ENCODE assay signal across 20 mouse cellular contexts in genomic region chr2:34906426-34906825, GRCm38 (mm10). TPM values are rescaled to one million over a fixed set of nuclear protein-coding genes. Genes with fewer than 3 reads are reported as not detected.
DNase-seq lines count a peak whose midpoint lies in the region; ATAC-seq and TF ChIP-seq lines count a peak whose summit lies in the region.
"Had no signal": no experiment of that assay in that cellular context is flagged by ENCODE, and none has a peak within 500 bp of the region (broad histone marks: within the 10 kb centered on the region; RNA-seq: fewer than 3 reads in every experiment).

No protein-coding gene starts in this region.

- H3K27me3 ChIP-seq in megakaryocyte, embryonic 14.5 days (replicated peaks) = peaks cover 16% of the 10 kb centered on the region
- H3K27me3 ChIP-seq in forebrain, embryonic 14.5 days (replicated peaks; ENCODE audit: control insufficient read depth, insufficient read depth, low read length) = no peaks in the 10 kb centered on the region
- H3K27me3 ChIP-seq: stomach, embryonic 15.5 days had no signal

- 77% methylated on average over 6 of the region's 6 CpGs for WGBS in forebrain, embryonic 14.5 days

- H3K4me1 ChIP-seq in megakaryocyte, embryonic 14.5 days = peaks cover 43% of the 10 kb centered on the region
- H3K4me1 ChIP-seq in bone marrow macrophage, adult 2 months (ENCODE audit: control insufficient read depth, insufficient read depth, low read length) = peaks cover 17% of the 10 kb centered on the region
- no peaks in the 10 kb centered on the region; the same call in 1 of the 2 replicates for H3K4me1 ChIP-seq in forebrain, embryonic 14.5 days (ENCODE audit: control insufficient read depth, insufficient read depth, low read length)

- peak; percentile 59 for DNase-seq in adrenal gland, postnatal 10 days
- no peak for DNase-seq in adrenal gland, adult 18-20 months (ENCODE audit: low spot score in 2 of 2)
- DNase-seq in gastrocnemius, adult 2 months = no peak
- DNase-seq in gastrocnemius, adult 18-20 months (ENCODE audit: low spot score) = no peak
- DNase-seq in forebrain, embryonic 14.5 days (ENCODE audit: low spot score) = no peak
- DNase-seq: cerebellum, adult 11 months; forebrain, postnatal 0 days; left cerebral cortex, postnatal 4 days had no signal

- no peak for ATAC-seq in megakaryocyte, adult 5-6 weeks (ENCODE audit: poor library complexity, severe bottlenecking)
- no peak for ATAC-seq in forebrain, embryonic 14.5 days
- ATAC-seq: CD4-positive, CD25-positive, alpha-beta regulatory T cell, adult 4 months; forebrain, postnatal 0 days had no signal

- peak overlapping the region; percentile 41 for H3K27ac ChIP-seq in gastrocnemius, adult 2 months
- H3K27ac ChIP-seq in bone marrow macrophage, adult 2 months (ENCODE audit: insufficient read depth, low read depth, low read length) = 0 out of 2 replicates have a peak overlapping the region, but pooled peaks have one; percentile 3
- H3K27ac ChIP-seq in forebrain, embryonic 14.5 days (ENCODE audit: low read depth, low read length) = no peak overlapping the region
- H3K27ac ChIP-seq: forebrain, embryonic 10.5 days; hindbrain, embryonic 13.5 days; kidney, postnatal 0 days; limb, embryonic 15.5 days; stomach, embryonic 15.5 days had no signal

- TF ChIP-seq CTCF in gastrocnemius, adult 2 months (IDR thresholded peaks at IDR 0.05) = no peak
- TF ChIP-seq CTCF in bone marrow macrophage, adult 2 months (IDR thresholded peaks at IDR 0.05; ENCODE audit: low read depth, low read length) = no peak

- H3K9me3 ChIP-seq in megakaryocyte, embryonic 14.5 days = no peaks in the 10 kb centered on the region
- H3K9me3 ChIP-seq in forebrain, embryonic 14.5 days (replicated peaks; ENCODE audit: control insufficient read depth, low read length) = no peaks in the 10 kb centered on the region
- H3K9me3 ChIP-seq: forebrain, embryonic 10.5 days; hindbrain, embryonic 13.5 days; limb, embryonic 15.5 days; stomach, embryonic 15.5 days had no signal

- no peak overlapping the region for H3K4me2 ChIP-seq in forebrain, embryonic 14.5 days (ENCODE audit: low read length)
- H3K4me2 ChIP-seq: hindbrain, embryonic 13.5 days; limb, embryonic 15.5 days; lung, embryonic 14.5 days; stomach, embryonic 15.5 days had no signal

- H3K9ac ChIP-seq in forebrain, embryonic 14.5 days (ENCODE audit: low read length) = no peak overlapping the region
- H3K9ac ChIP-seq: forebrain, postnatal 0 days; hindbrain, embryonic 13.5 days; limb, embryonic 15.5 days; lung, embryonic 14.5 days; stomach, embryonic 15.5 days had no signal

- H3K36me3 ChIP-seq in megakaryocyte, embryonic 14.5 days (replicated peaks; ENCODE audit: low read length) = peaks cover 12% of the 10 kb centered on the region
- H3K36me3 ChIP-seq in forebrain, embryonic 14.5 days (ENCODE audit: control insufficient read depth, insufficient read depth, low read length) = 0 out of 2 replicates have a peak, but pooled peaks cover 3% of the 10 kb centered on the region
- H3K36me3 ChIP-seq: hindbrain, embryonic 13.5 days; stomach, embryonic 15.5 days had no signal

- intact Hi-C loops in gastrocnemius, adult 2 months (cut with DNase I) = no loop called here

- no peak for TF ChIP-seq POLR2A in bone marrow macrophage, adult 2 months (IDR thresholded peaks at IDR 0.05; ENCODE audit: borderline replicate concordance, low read depth, low read length)

- H3K4me3 ChIP-seq in gastrocnemius, adult 2 months = no peak overlapping the region
- H3K4me3 ChIP-seq in megakaryocyte, embryonic 14.5 days (replicated peaks) = peak overlapping the region; percentile 75
- H3K4me3 ChIP-seq in bone marrow macrophage, adult 2 months (ENCODE audit: insufficient read depth, low read length) = no peak overlapping the region
- H3K4me3 ChIP-seq in forebrain, embryonic 14.5 days (ENCODE audit: low read depth, low read length) = no peak overlapping the region
- H3K4me3 ChIP-seq: forebrain, embryonic 10.5 days; hindbrain, embryonic 13.5 days; limb, embryonic 15.5 days; stomach, embryonic 15.5 days had no signal

RNA-seq across cellular contexts. Expression of gene Phf19, which starts 7.4 kb away (rescaled TPM):
- 1 to 10 TPM; 5.8 to 7.6 TPM for total RNA-seq in adrenal gland, postnatal 10 days (2021)
- total RNA-seq in adrenal gland, adult 18-20 months (2021) = 1 to 10 TPM; 1.3 to 1.7 TPM
- total RNA-seq in gastrocnemius, adult 2 months (2021) = under 1 TPM; 0.54 to 0.61 TPM
- total RNA-seq in gastrocnemius, adult 18-20 months (2021) = under 1 TPM; 0.59 to 0.71 TPM
- 1.2 TPM in 1 of 2 replicates, not detected in the other for polyA plus RNA-seq in megakaryocyte, embryonic 14.5 days (2012; ENCODE audit: insufficient read depth, low replicate concordance)
- 7.2 and 9.8 TPM in 2 replicates for total RNA-seq in megakaryocyte, adult 5-6 weeks (2015)
- 6.4 and 14.0 TPM in 2 replicates for total RNA-seq in megakaryocyte, adult 5-6 weeks (2017)
- 9.9 and 13.4 TPM in 2 replicates for polyA plus RNA-seq in bone marrow macrophage, adult 2 months (2012; ENCODE audit: insufficient read depth, insufficient read length, missing spikeins)
- 4.7 and 6.2 TPM in 2 replicates for polyA plus RNA-seq in forebrain, embryonic 14.5 days (2014; fragmentation: Nextera tagmentation; extraction: Ambion mirVana)

RNA-seq across cellular contexts. Expression of gene Psmd5, which starts 31.7 kb away (rescaled TPM):
- total RNA-seq in adrenal gland, postnatal 10 days (2021) = 10 to 100 TPM; 29.7 to 38.5 TPM
- 10 to 100 TPM; 40.8 to 41.1 TPM for total RNA-seq in adrenal gland, adult 18-20 months (2021)
- 10 to 100 TPM; 12.6 to 14.7 TPM for total RNA-seq in gastrocnemius, adult 2 months (2021)
- 10 to 100 TPM; 11.9 to 17.4 TPM for total RNA-seq in gastrocnemius, adult 18-20 months (2021)
- polyA plus RNA-seq in megakaryocyte, embryonic 14.5 days (2012; ENCODE audit: insufficient read depth, low replicate concordance) = 2.9 and 3.4 TPM in 2 replicates
- total RNA-seq in megakaryocyte, adult 5-6 weeks (2015) = 40.2 and 51.6 TPM in 2 replicates
- 17.1 and 17.8 TPM in 2 replicates for total RNA-seq in megakaryocyte, adult 5-6 weeks (2017)
- 34.5 and 37.8 TPM in 2 replicates for polyA plus RNA-seq in bone marrow macrophage, adult 2 months (2012; ENCODE audit: insufficient read depth, insufficient read length, missing spikeins)
- 120 and 129 TPM in 2 replicates for polyA plus RNA-seq in forebrain, embryonic 14.5 days (2014; fragmentation: Nextera tagmentation; extraction: Ambion mirVana)

RNA-seq across cellular contexts. Expression of gene Cutal, which starts 32.2 kb away (rescaled TPM):
- total RNA-seq in adrenal gland, postnatal 10 days (2021) = 10 to 100 TPM in 1 of 2 experiments, 1 to 10 TPM in 1; 4.1 to 11.1 TPM
- total RNA-seq in adrenal gland, adult 18-20 months (2021) = under 1 TPM in 1 of 2 experiments, not detected in 1; 0.48 TPM
- under 1 TPM; 0.17 to 0.69 TPM for total RNA-seq in gastrocnemius, adult 2 months (2021)
- under 1 TPM; 0.33 to 0.37 TPM for total RNA-seq in gastrocnemius, adult 18-20 months (2021)
- not detected in 2 replicates for polyA plus RNA-seq in megakaryocyte, embryonic 14.5 days (2012; ENCODE audit: insufficient read depth, low replicate concordance)
- total RNA-seq in megakaryocyte, adult 5-6 weeks (2015) = not detected in 2 replicates
- not detected in 2 replicates for total RNA-seq in megakaryocyte, adult 5-6 weeks (2017)
- not detected in 2 replicates for polyA plus RNA-seq in bone marrow macrophage, adult 2 months (2012; ENCODE audit: insufficient read depth, insufficient read length, missing spikeins)
- polyA plus RNA-seq in forebrain, embryonic 14.5 days (2014; fragmentation: Nextera tagmentation; extraction: Ambion mirVana) = 0.08 and 0.16 TPM in 2 replicates
- total RNA-seq: midbrain, postnatal 0 days had no signal
- polyA plus RNA-seq: CD4-positive, CD25-positive, alpha-beta regulatory T cell, adult 4 months; hindbrain, embryonic 13.5 days; neural tube, embryonic 14.5 days had no signal

RNA-seq across cellular contexts. Expression of gene Traf1, which starts 55.1 kb away (rescaled TPM):
- total RNA-seq in adrenal gland, postnatal 10 days (2021) = 1 to 10 TPM; 3.5 to 3.7 TPM
- total RNA-seq in adrenal gland, adult 18-20 months (2021) = 1 to 10 TPM; 2.6 to 2.8 TPM
- total RNA-seq in gastrocnemius, adult 2 months (2021) = 1 to 10 TPM in 1 of 2 experiments, under 1 TPM in 1; 0.46 to 1.2 TPM
- total RNA-seq in gastrocnemius, adult 18-20 months (2021) = under 1 TPM; 0.30 to 0.97 TPM
- polyA plus RNA-seq in megakaryocyte, embryonic 14.5 days (2012; ENCODE audit: insufficient read depth, low replicate concordance) = 0.44 TPM in 1 of 2 replicates, not detected in the other
- 1.5 and 3.1 TPM in 2 replicates for total RNA-seq in megakaryocyte, adult 5-6 weeks (2015)
- 2.5 and 3.2 TPM in 2 replicates for total RNA-seq in megakaryocyte, adult 5-6 weeks (2017)
- polyA plus RNA-seq in bone marrow macrophage, adult 2 months (2012; ENCODE audit: insufficient read depth, insufficient read length, missing spikeins) = 22.0 and 28.0 TPM in 2 replicates
- polyA plus RNA-seq in forebrain, embryonic 14.5 days (2014; fragmentation: Nextera tagmentation; extraction: Ambion mirVana) = 0.42 and 0.76 TPM in 2 replicates
